ENCODE assay signal across 10 mouse cellular contexts in the genomic region with DNA sequence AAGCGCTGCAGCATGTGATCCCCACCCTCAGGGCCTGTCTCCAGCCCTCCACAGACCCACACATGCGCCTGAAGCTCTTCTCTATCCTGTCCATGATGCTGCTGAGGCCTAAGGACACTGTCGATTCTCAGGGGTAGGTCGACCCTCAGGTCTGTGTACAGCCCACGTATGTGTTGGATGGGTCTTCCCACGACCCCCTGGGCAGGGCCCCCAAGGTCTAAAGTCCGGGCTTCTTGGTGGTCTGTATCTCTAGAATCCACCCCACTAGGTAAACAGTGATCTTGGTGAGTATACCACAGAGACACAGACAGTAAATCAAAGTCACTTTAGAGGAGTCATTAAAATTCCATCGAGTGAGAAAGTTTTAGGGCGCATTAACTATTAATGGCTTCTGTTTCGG. TPM values are rescaled to one million over a fixed set of nuclear protein-coding genes. Genes with fewer than 3 reads are reported as not detected.
DNase-seq lines count a peak whose midpoint lies in the region; ATAC-seq lines count a peak whose summit lies in the region.
"Had no signal": no experiment of that assay in that cellular context is flagged by ENCODE, and none has a peak within 500 bp of the region (broad histone marks: within the 10 kb centered on the region; RNA-seq: fewer than 3 reads in every experiment).

No protein-coding gene starts in this region.

- 0 out of 2 replicates have a peak overlapping the region, but pooled peaks have one; percentile 6 for H3K27ac ChIP-seq in hindbrain, embryonic 10.5 days
- H3K27ac ChIP-seq in hindbrain, embryonic 11.5 days (ENCODE audit: low read depth, low read length): no peak overlapping the region
- H3K27ac ChIP-seq in embryonic facial prominence, embryonic 13.5 days: peak overlapping the region; percentile 8; the same call in 1 of the 2 replicates
- peak overlapping the region; percentile 74 for H3K27ac ChIP-seq in midbrain, embryonic 10.5 days (replicated peaks)

- no peaks in the 10 kb centered on the region for H3K4me1 ChIP-seq in hindbrain, embryonic 10.5 days (replicated peaks)
- no peaks in the 10 kb centered on the region for H3K4me1 ChIP-seq in hindbrain, embryonic 11.5 days (replicated peaks; ENCODE audit: control insufficient read depth, insufficient read depth, low read length)
- H3K4me1 ChIP-seq in embryonic facial prominence, embryonic 13.5 days: 0 out of 2 replicates have a peak, but pooled peaks cover 4% of the 10 kb centered on the region
- peaks cover 18% of the 10 kb centered on the region for H3K4me1 ChIP-seq in midbrain, embryonic 10.5 days

- no peak for ATAC-seq in hindbrain, embryonic 11.5 days (ENCODE audit: low FRiP score)
- ATAC-seq in embryonic facial prominence, embryonic 13.5 days (ENCODE audit: insufficient number of reproducible peaks, insufficient read depth, low FRiP score, low TSS enrichment, low read depth): no peak
- no peak for ATAC-seq in CD4-positive, CD25-positive, alpha-beta regulatory T cell, adult 4 months

- H3K27me3 ChIP-seq in hindbrain, embryonic 10.5 days (ENCODE audit: insufficient read depth, poor library complexity, severe bottlenecking): no peaks in the 10 kb centered on the region
- H3K27me3 ChIP-seq in hindbrain, embryonic 11.5 days (ENCODE audit: control insufficient read depth, insufficient read depth, low read length): no peaks in the 10 kb centered on the region
- H3K27me3 ChIP-seq in embryonic facial prominence, embryonic 13.5 days: no peaks in the 10 kb centered on the region
- H3K27me3 ChIP-seq in midbrain, embryonic 10.5 days (ENCODE audit: low read depth, poor library complexity, severe bottlenecking): no peaks in the 10 kb centered on the region

- WGBS in hindbrain, embryonic 10.5 days: 89% methylated on average over 10 of the region's 10 CpGs
- 83% methylated on average over 10 of the region's 10 CpGs for WGBS in hindbrain, embryonic 11.5 days
- 84% methylated on average over 10 of the region's 10 CpGs for WGBS in embryonic facial prominence, embryonic 13.5 days
- 69% methylated on average over 10 of the region's 10 CpGs for WGBS in midbrain, embryonic 10.5 days

- peaks cover 93% of the 10 kb centered on the region for H3K36me3 ChIP-seq in hindbrain, embryonic 10.5 days
- H3K36me3 ChIP-seq in hindbrain, embryonic 11.5 days (ENCODE audit: control insufficient read depth, insufficient read depth, low read length): peaks cover 13% of the 10 kb centered on the region
- H3K36me3 ChIP-seq in embryonic facial prominence, embryonic 13.5 days: peaks cover 66% of the 10 kb centered on the region
- H3K36me3 ChIP-seq in midbrain, embryonic 10.5 days: peaks cover 92% of the 10 kb centered on the region

- H3K4me3 ChIP-seq in hindbrain, embryonic 10.5 days: no peak overlapping the region
- H3K4me3 ChIP-seq in hindbrain, embryonic 11.5 days (ENCODE audit: low read depth, low read length): no peak overlapping the region
- no peak overlapping the region for H3K4me3 ChIP-seq in embryonic facial prominence, embryonic 13.5 days
- H3K4me3 ChIP-seq in midbrain, embryonic 10.5 days: no peak overlapping the region

- DNase-seq in hindbrain, embryonic 10.5 days (ENCODE audit: low spot score): no peak
- no peak for DNase-seq in hindbrain, embryonic 11.5 days (ENCODE audit: low spot score)
- peak; percentile 15 for DNase-seq in Muller cell, postnatal 12 days (ENCODE audit: inconsistent ontology term)
- DNase-seq in midbrain, embryonic 10.5 days (ENCODE audit: low spot score): no peak
- DNase-seq in urinary bladder, postnatal 10 days (ENCODE audit: low spot score): no peak
- no peak for DNase-seq in thymus, postnatal 25 days
- DNase-seq: cerebellum, adult 11-12 months; spleen, adult 18-20 months had no signal

- no peak overlapping the region for H3K4me2 ChIP-seq in hindbrain, embryonic 11.5 days (replicated peaks; ENCODE audit: low read depth, low read length)
- H3K4me2 ChIP-seq in embryonic facial prominence, embryonic 13.5 days: no peak overlapping the region

- H3K9ac ChIP-seq in hindbrain, embryonic 11.5 days (ENCODE audit: low read depth, low read length): no peak overlapping the region
- peak overlapping the region; percentile 7; the same call in 1 of the 2 replicates for H3K9ac ChIP-seq in embryonic facial prominence, embryonic 13.5 days

- no peaks in the 10 kb centered on the region for H3K9me3 ChIP-seq in hindbrain, embryonic 10.5 days
- no peaks in the 10 kb centered on the region for H3K9me3 ChIP-seq in hindbrain, embryonic 11.5 days (ENCODE audit: control insufficient read depth, low read length)
- H3K9me3 ChIP-seq in embryonic facial prominence, embryonic 13.5 days: no peaks in the 10 kb centered on the region
- H3K9me3 ChIP-seq in midbrain, embryonic 10.5 days (replicated peaks): no peaks in the 10 kb centered on the region

RNA-seq across cellular contexts. Expression of gene Dnaaf5, which starts 24.1 kb away (rescaled TPM):
- 8.7 and 10.3 TPM in 2 replicates for polyA plus RNA-seq in hindbrain, embryonic 10.5 days (2016; fragmentation: Nextera tagmentation; extraction: Ambion mirVana)
- polyA plus RNA-seq in hindbrain, embryonic 11.5 days (2014; fragmentation: Nextera tagmentation; extraction: Ambion mirVana): 5.3 and 7.2 TPM in 2 replicates
- polyA plus RNA-seq in embryonic facial prominence, embryonic 13.5 days (2015; fragmentation: Nextera tagmentation; extraction: Ambion mirVana): 4.4 and 4.6 TPM in 2 replicates
- 6.7 and 7.7 TPM in 2 replicates for polyA plus RNA-seq in midbrain, embryonic 10.5 days (2016; fragmentation: Nextera tagmentation; extraction: Ambion mirVana)
- polyA plus RNA-seq in CD4-positive, CD25-positive, alpha-beta regulatory T cell, adult 4 months (2017; shearing (Covaris generic)): 10 to 100 TPM in 1 of 2 experiments, 1 to 10 TPM in 1; 8.2 to 16.0 TPM

RNA-seq across cellular contexts. Expression of gene Prkar1b, which starts 24.3 kb away (rescaled TPM):
- polyA plus RNA-seq in hindbrain, embryonic 10.5 days (2016; fragmentation: Nextera tagmentation; extraction: Ambion mirVana): 11.7 and 28.8 TPM in 2 replicates
- 19.9 and 26.4 TPM in 2 replicates for polyA plus RNA-seq in hindbrain, embryonic 11.5 days (2014; fragmentation: Nextera tagmentation; extraction: Ambion mirVana)
- 27.7 and 31.1 TPM in 2 replicates for polyA plus RNA-seq in embryonic facial prominence, embryonic 13.5 days (2015; fragmentation: Nextera tagmentation; extraction: Ambion mirVana)
- 9.4 and 21.6 TPM in 2 replicates for polyA plus RNA-seq in midbrain, embryonic 10.5 days (2016; fragmentation: Nextera tagmentation; extraction: Ambion mirVana)
- 1 to 10 TPM in 1 of 2 experiments, under 1 TPM in 1; 0.98 to 3.1 TPM for polyA plus RNA-seq in CD4-positive, CD25-positive, alpha-beta regulatory T cell, adult 4 months (2017; shearing (Covaris generic))

RNA-seq across cellular contexts. Expression of gene Sun1, which starts 26.3 kb away (rescaled TPM):
- polyA plus RNA-seq in hindbrain, embryonic 10.5 days (2016; fragmentation: Nextera tagmentation; extraction: Ambion mirVana): 44.1 and 50.2 TPM in 2 replicates
- 38.4 and 43.8 TPM in 2 replicates for polyA plus RNA-seq in hindbrain, embryonic 11.5 days (2014; fragmentation: Nextera tagmentation; extraction: Ambion mirVana)
- polyA plus RNA-seq in embryonic facial prominence, embryonic 13.5 days (2015; fragmentation: Nextera tagmentation; extraction: Ambion mirVana): 51.5 and 53.0 TPM in 2 replicates
- polyA plus RNA-seq in midbrain, embryonic 10.5 days (2016; fragmentation: Nextera tagmentation; extraction: Ambion mirVana): 46.9 and 49.6 TPM in 2 replicates
- polyA plus RNA-seq in CD4-positive, CD25-positive, alpha-beta regulatory T cell, adult 4 months (2017; shearing (Covaris generic)): 10 to 100 TPM; 36.2 to 64.2 TPM
